Mouse (Mus musculus) limb, embryonic 10.5 days (tissue): Measurements from ENCODE around the gene Gabrg3. TPM values are rescaled to one million over a fixed set of nuclear protein-coding genes. Genes with fewer than 3 reads are reported as not detected.

ENCODE experiments used
- DNase-seq: peaks from one replicate; pipeline ENCODE4 v3.0.0-alpha.2; 2017; ENCODE audit warnings: low spot score
- H3K27ac ChIP-seq: fragments of 300-500 bp; sonication (generic); 2 replicates; pipeline ENCODE4 v1.5.1; 2016; ENCODE audit warnings: mild to moderate bottlenecking
- H3K27me3 ChIP-seq: fragments of 300-500 bp; sonication (generic); 2 replicates; pipeline ENCODE4 v1.6.1; 2016; ENCODE audit warnings: low read depth, mild to moderate bottlenecking; ENCODE audit not compliant: poor library complexity, severe bottlenecking
- H3K36me3 ChIP-seq: fragments of 300-500 bp; sonication (generic); 2 replicates; pipeline ENCODE4 v1.6.1; 2016; ENCODE audit warnings: mild to moderate bottlenecking, moderate library complexity
- H3K4me1 ChIP-seq: fragments of 300-500 bp; sonication (generic); 2 replicates; pipeline ENCODE4 v1.6.1; 2016
- H3K4me3 ChIP-seq: fragments of 300-500 bp; sonication (generic); 2 replicates; pipeline ENCODE4 v1.5.1; 2016; ENCODE audit warnings: mild to moderate bottlenecking, moderate library complexity
- H3K9me3 ChIP-seq: fragments of 300-500 bp; sonication (generic); replicated peaks from 2 replicates; pipeline ENCODE4 v1.6.1; 2016; ENCODE audit warnings: mild to moderate bottlenecking
- WGBS: fragments of 180-500 bp; shearing (Covaris S2); methylation state at CpG from one replicate; pipeline ENCODE4 v1.1.7; 2016; 5-methylcytosine and 5-hydroxymethylcytosine counted together
- polyA plus RNA-seq: library from polyadenylated mRNA; unstranded; fragments of >200 nt; fragmentation: Nextera tagmentation; extraction: Ambion mirVana; gene quantifications from 2 replicates; pipeline ENCODE4 v1.2.1, GENCODE M21; 2016

Gabrg3 gene
- polyA plus RNA-seq, 1 experiment from 2014 or later = 0.34 TPM

- no peaks in the 10 kb centered on the region for H3K27me3 ChIP-seq
- no peaks in the 10 kb centered on the region for H3K36me3 ChIP-seq
- no peak overlapping the region for H3K27ac ChIP-seq
- DNase-seq = no peak
- WGBS = 84% methylated on average over 4 of the region's 4 CpGs
- H3K9me3 ChIP-seq = no peaks in the 10 kb centered on the region
- H3K4me1 ChIP-seq = no peaks in the 10 kb centered on the region
- no peak overlapping the region for H3K4me3 ChIP-seq
These were observed 254.0 kb downstream of the Gabrg3 start for GRCm38 (mm10) chr7:57133009-57133408.

GRCm38 (mm10) chr7:57132471-57132870 is 254.5 kb downstream of the Gabrg3 start:
- 93% methylated on average over 2 of the region's 2 CpGs for whole genome bisulfite sequencing
- no peak for DNase-seq
- Histone ChIP-seq H3K36me3 (no peaks in the 10 kb centered on the region), H3K27me3 (no peaks in the 10 kb centered on the region), H3K27ac (no peak overlapping the region), H3K4me3 (no peak overlapping the region), H3K4me1 (no peaks in the 10 kb centered on the region), H3K9me3 (no peaks in the 10 kb centered on the region)

GRCm38 (mm10) chr7:57100065-57100464 is 286.9 kb downstream of the Gabrg3 start:
- no peaks in the 10 kb centered on the region for H3K27me3 ChIP-seq
- H3K4me1 ChIP-seq = no peaks in the 10 kb centered on the region
- 81% methylated on average over 3 of the region's 3 CpGs for WGBS
- no peak for DNase-seq
- H3K9me3 ChIP-seq = no peaks in the 10 kb centered on the region
- H3K4me3 ChIP-seq = no peak overlapping the region
- no peak overlapping the region for H3K27ac ChIP-seq
- H3K36me3 ChIP-seq = no peaks in the 10 kb centered on the region

GRCm38 (mm10) chr7:57082071-57082470 is 304.9 kb downstream of the Gabrg3 start:
- H3K27ac ChIP-seq = no peak overlapping the region
- no peak overlapping the region for H3K4me3 ChIP-seq
- no peak for DNase-seq
- no peaks in the 10 kb centered on the region for H3K4me1 ChIP-seq
- H3K27me3 ChIP-seq = no peaks in the 10 kb centered on the region
- H3K9me3 ChIP-seq = no peaks in the 10 kb centered on the region
- H3K36me3 ChIP-seq = no peaks in the 10 kb centered on the region
- WGBS = 76% methylated on average over 3 of the region's 3 CpGs

DNA sequence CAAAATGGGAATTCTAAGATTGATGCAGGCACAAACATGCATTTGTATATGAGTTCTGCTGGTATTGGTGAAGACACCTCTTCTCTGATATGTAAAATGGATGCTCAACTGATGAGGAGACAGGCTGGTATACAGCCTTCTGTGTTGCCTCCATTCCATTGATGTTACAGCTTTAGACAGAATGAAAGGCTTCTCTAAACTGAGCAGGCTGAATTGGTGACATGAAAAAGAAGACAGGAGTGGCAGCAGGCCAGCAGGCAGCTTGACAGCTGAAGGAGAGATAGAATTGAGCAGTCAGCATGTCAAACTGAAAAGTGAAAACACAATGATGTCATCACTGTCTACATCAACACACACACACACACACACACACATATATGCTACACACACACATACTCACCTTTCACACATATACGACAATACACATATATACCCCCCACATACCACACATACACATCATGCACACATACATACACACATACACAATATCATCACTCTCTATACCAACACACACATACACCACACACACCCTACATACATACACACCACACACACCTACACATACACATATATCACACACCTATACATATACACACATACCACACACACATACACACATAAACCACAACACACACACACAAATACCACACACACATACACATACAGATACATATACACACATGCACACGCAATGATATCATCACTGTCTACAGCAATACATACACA is 315.4 kb downstream of the Gabrg3 start:
- H3K4me3 ChIP-seq = no peak overlapping the region
- no peaks in the 10 kb centered on the region for H3K9me3 ChIP-seq
- WGBS = 95% methylated on average over 2 of the region's 2 CpGs
- H3K27ac ChIP-seq = no peak overlapping the region
- H3K36me3 ChIP-seq = no peaks in the 10 kb centered on the region
- H3K27me3 ChIP-seq = no peaks in the 10 kb centered on the region
- no peaks in the 10 kb centered on the region for H3K4me1 ChIP-seq
- no peak for DNase-seq

- DNase-seq = no peak
- Histone ChIP-seq H3K4me3 (no peak overlapping the region), H3K27ac (no peak overlapping the region), H3K9me3 (no peaks in the 10 kb centered on the region), H3K4me1 (no peaks in the 10 kb centered on the region), H3K27me3 (no peaks in the 10 kb centered on the region), H3K36me3 (no peaks in the 10 kb centered on the region)
- 93% methylated on average over 3 of the region's 3 CpGs for WGBS
These were observed 321.6 kb downstream of the Gabrg3 start for GRCm38 (mm10) chr7:57065398-57065797.

- no peak overlapping the region for H3K27ac ChIP-seq
- no peaks in the 10 kb centered on the region for H3K36me3 ChIP-seq
- no peak for DNase-seq
These were observed 335.9 kb downstream of the Gabrg3 start for GRCm38 (mm10) chr7:57050906-57051635.

GRCm38 (mm10) chr7:57037861-57038421 is 349.0 kb downstream of the Gabrg3 start:
- Histone ChIP-seq H3K27me3 (no peaks in the 10 kb centered on the region), H3K9me3 (no peaks in the 10 kb centered on the region), H3K27ac (no peak overlapping the region), H3K4me3 (no peak overlapping the region), H3K36me3 (no peaks in the 10 kb centered on the region), H3K4me1 (no peaks in the 10 kb centered on the region)
- WGBS = 70% methylated on average over 2 of the region's 2 CpGs
- DNase-seq = no peak

More at GRCm38 (mm10) chr7:57050906-57051635, 335.9 kb downstream of the Gabrg3 start:
- Histone ChIP-seq H3K4me1 (no peaks in the 10 kb centered on the region), H3K9me3 (no peaks in the 10 kb centered on the region), H3K4me3 (no peak overlapping the region), H3K27me3 (no peaks in the 10 kb centered on the region)
- 90% methylated on average over 1 of the region's 1 CpGs for WGBS

GRCm38 (mm10) chr7:57000585-57001261 is 386.3 kb downstream of the Gabrg3 start:
- no peaks in the 10 kb centered on the region for H3K4me1 ChIP-seq
- WGBS = 88% methylated on average over 3 of the region's 3 CpGs
- no peaks in the 10 kb centered on the region for H3K27me3 ChIP-seq
- H3K4me3 ChIP-seq = no peak overlapping the region
- H3K36me3 ChIP-seq = no peaks in the 10 kb centered on the region
- H3K9me3 ChIP-seq = no peaks in the 10 kb centered on the region
- no peak for DNase-seq
- no peak overlapping the region for H3K27ac ChIP-seq

DNA sequence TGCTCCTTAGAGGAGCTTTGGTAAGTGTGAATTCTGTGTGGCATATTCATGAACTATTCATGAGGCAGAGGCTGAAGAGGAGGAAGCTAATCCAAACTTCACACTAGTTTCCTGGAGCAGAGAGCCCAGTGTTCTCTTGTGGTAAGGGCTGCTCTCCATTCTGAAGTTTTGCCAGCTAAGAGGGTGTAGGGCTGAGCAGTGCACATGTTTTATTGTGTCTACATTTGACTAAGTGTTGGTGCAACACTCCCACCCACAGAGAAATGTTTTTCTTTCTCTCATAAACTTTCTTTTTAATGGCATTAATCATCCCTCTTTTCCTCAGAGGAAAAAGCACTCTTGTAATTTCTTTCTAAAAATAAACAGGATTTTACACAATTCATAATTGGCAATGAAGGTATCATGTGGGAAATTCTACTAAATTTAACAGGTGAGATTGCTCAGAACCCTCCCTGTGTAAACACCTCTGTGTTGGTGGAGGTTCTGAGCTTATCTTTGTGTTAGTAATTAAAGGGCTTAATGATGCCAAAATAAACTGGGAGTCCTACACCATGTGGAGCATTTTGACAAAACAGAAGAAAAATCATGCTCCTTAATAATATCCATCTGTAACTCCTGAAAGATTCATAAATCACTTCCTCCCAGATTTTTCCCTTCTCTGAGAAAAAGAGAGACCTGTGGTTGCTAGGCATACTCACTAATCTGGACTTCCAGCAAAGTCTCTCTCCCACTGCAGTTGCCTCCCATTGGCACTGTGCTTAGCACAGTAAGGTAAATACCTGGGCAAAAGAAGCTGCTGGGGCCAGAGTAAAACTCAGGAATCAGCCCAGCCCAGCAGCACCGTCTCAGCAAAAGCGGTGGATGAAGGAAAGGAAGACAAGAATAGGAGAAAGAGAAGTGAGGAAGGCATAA is 389.0 kb downstream of the Gabrg3 start:
- 92% methylated on average over 2 of the region's 2 CpGs for WGBS
- Histone ChIP-seq H3K4me3 (no peak overlapping the region), H3K9me3 (no peaks in the 10 kb centered on the region), H3K27me3 (no peaks in the 10 kb centered on the region), H3K36me3 (no peaks in the 10 kb centered on the region), H3K4me1 (no peaks in the 10 kb centered on the region), H3K27ac (no peak overlapping the region)
- DNase-seq = no peak

GRCm38 (mm10) chr7:56946398-56946797 is 440.6 kb downstream of the Gabrg3 start:
- no peaks in the 10 kb centered on the region for H3K9me3 ChIP-seq
- no peak overlapping the region for H3K27ac ChIP-seq
- no peaks in the 10 kb centered on the region for H3K4me1 ChIP-seq
- no peaks in the 10 kb centered on the region for H3K36me3 ChIP-seq
- H3K27me3 ChIP-seq = no peaks in the 10 kb centered on the region
- H3K4me3 ChIP-seq = no peak overlapping the region
- WGBS = 92% methylated on average over 1 of the region's 2 CpGs
- DNase-seq = no peak

DNA sequence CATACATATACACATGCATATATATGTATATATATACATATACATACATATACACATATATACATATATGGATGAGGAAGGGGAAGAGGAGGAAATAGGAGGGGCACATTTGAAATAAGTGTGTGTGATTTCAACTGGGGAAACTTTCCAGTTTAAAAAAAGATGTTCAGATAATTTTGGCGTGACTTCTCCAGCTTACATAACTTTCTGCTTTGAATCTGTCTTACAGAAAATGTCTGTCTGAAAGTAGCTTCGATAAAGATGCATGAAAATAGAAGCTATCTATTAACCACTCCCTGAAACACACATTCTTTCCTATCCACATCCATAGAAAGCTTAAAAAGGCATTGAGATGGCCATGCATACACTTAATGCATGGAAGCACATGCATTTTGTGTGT is 445.4 kb downstream of the Gabrg3 start:
- Histone ChIP-seq H3K27ac (no peak overlapping the region), H3K4me1 (no peaks in the 10 kb centered on the region), H3K9me3 (no peaks in the 10 kb centered on the region), H3K4me3 (no peak overlapping the region), H3K36me3 (no peaks in the 10 kb centered on the region), H3K27me3 (no peaks in the 10 kb centered on the region)
- 84% methylated on average over 2 of the region's 2 CpGs for whole genome bisulfite sequencing
- no peak for DNase-seq
